Mouse (Mus musculus) myocyte (in vitro differentiated cells): ENCODE results near the gene Memo1. TPM values are rescaled to one million over a fixed set of nuclear protein-coding genes. Genes with fewer than 3 reads are reported as not detected.
A peak's percentile ranks its signal among the peaks of the same experiment; 100 is the strongest.

Source experiments
- H3K27me3 ChIP-seq: one replicate; pipeline ENCODE4 v1.6.1; 2011; ENCODE audit not compliant: control insufficient read depth, insufficient read depth, insufficient read length
- H3K36me3 ChIP-seq: one replicate; pipeline ENCODE4 v1.6.1; 2011; ENCODE audit not compliant: control insufficient read depth, insufficient read depth
- H3K4me2 ChIP-seq: one replicate; pipeline ENCODE4 v1.6.1; 2011; ENCODE audit warnings: low read depth, control low read depth
- H3K4me3 ChIP-seq: one replicate; pipeline ENCODE4 v1.5.1; 2011; ENCODE audit warnings: mild to moderate bottlenecking, control low read depth, moderate library complexity
- H3K79me2 ChIP-seq: one replicate; pipeline ENCODE4 v1.6.1; 2011; ENCODE audit not compliant: control insufficient read depth, insufficient read depth
- H3ac ChIP-seq: one replicate; pipeline ENCODE4 v1.6.1; 2011; ENCODE audit not compliant: control insufficient read depth, insufficient read length
- CEBPB ChIP-seq: IDR thresholded peaks from 2 replicates; pipeline ENCODE4 v1.6.1; 2011; ENCODE audit warnings: mild to moderate bottlenecking, moderate library complexity; ENCODE audit not compliant: poor library complexity, insufficient read depth, severe bottlenecking
- E2F4 ChIP-seq: IDR thresholded peaks from one replicate; pipeline ENCODE4 v1.6.1; 2011; ENCODE audit warnings: mild to moderate bottlenecking, control low read depth, moderate library complexity; ENCODE audit not compliant: insufficient read depth
- MAX ChIP-seq: IDR thresholded peaks from one replicate; pipeline ENCODE4 v1.6.1; 2011; ENCODE audit warnings: low read depth, mild to moderate bottlenecking, control low read depth
- MYOD1 ChIP-seq, 3 experiments: IDR thresholded peaks; one replicate each; pipeline ENCODE4 v1.6.1; 2011; ENCODE audit warnings: control low read depth in 2 of 3, low read depth in 2 of 3, mild to moderate bottlenecking in 2 of 3, moderate library complexity in 1 of 3; ENCODE audit not compliant: insufficient read length in 2 of 3, control insufficient read depth in 1 of 3
- MYOG ChIP-seq, 3 experiments: IDR thresholded peaks; one replicate each; pipeline ENCODE4 v1.6.1; 2011; ENCODE audit warnings: control low read depth in 2 of 3, low read depth in 2 of 3, mild to moderate bottlenecking in 2 of 3; ENCODE audit not compliant: insufficient read length in 2 of 3, control insufficient read depth in 1 of 3, insufficient read depth in 1 of 3
- POLR2A ChIP-seq: IDR thresholded peaks from one replicate; pipeline ENCODE4 v1.6.1; 2011; ENCODE audit warnings: low read depth, mild to moderate bottlenecking, control low read depth, moderate library complexity; ENCODE audit not compliant: insufficient read length
- POLR2AphosphoS2 ChIP-seq: IDR thresholded peaks from one replicate; pipeline ENCODE4 v1.6.1; 2011; ENCODE audit warnings: low read depth, control low read depth; ENCODE audit not compliant: insufficient read length
- REST ChIP-seq: IDR thresholded peaks from one replicate; pipeline ENCODE4 v1.6.1; 2011; ENCODE audit warnings: mild to moderate bottlenecking, control low read depth, moderate library complexity; ENCODE audit not compliant: insufficient read depth, insufficient read length
- SRF ChIP-seq: IDR thresholded peaks from one replicate; pipeline ENCODE4 v1.6.1; 2011; ENCODE audit warnings: low read depth; ENCODE audit not compliant: control insufficient read depth, insufficient read length
- TCF12 ChIP-seq: IDR thresholded peaks from one replicate; pipeline ENCODE4 v1.6.1; 2011; ENCODE audit warnings: mild to moderate bottlenecking, control low read depth; ENCODE audit not compliant: poor library complexity, insufficient read depth, severe bottlenecking
- TCF3 ChIP-seq: IDR thresholded peaks from one replicate; pipeline ENCODE4 v1.6.1; 2011; ENCODE audit warnings: low read depth, control low read depth; ENCODE audit not compliant: insufficient read length
- USF1 ChIP-seq: IDR thresholded peaks from one replicate; pipeline ENCODE4 v1.6.1; 2011; ENCODE audit warnings: low read depth, mild to moderate bottlenecking, control low read depth, moderate library complexity
- polyA plus RNA-seq: library from polyadenylated mRNA; unstranded; fragments of >200 nt; fragmentation: generic; extraction: Trizol; gene quantifications from one replicate; pipeline ENCODE4 v1.2.1, GENCODE M21; 2012; ENCODE audit warnings: missing spikeins

Gene Memo1
- polyA plus RNA-seq, 1 experiment, result 71.2 TPM

- Histone ChIP-seq H3K4me3 (no peak overlapping the region), H3K4me2 (no peak overlapping the region), H3ac (no peak overlapping the region), H3K79me2 (peaks cover 100% of the 10 kb centered on the region), H3K27me3 (no peaks in the 10 kb centered on the region), H3K36me3 (no peaks in the 10 kb centered on the region)
- TF ChIP-seq TCF12, result no peak
- TF ChIP-seq E2F4, result no peak
- no peak for TF ChIP-seq MAX
- no peak for TF ChIP-seq CEBPB
- no peak for TF ChIP-seq POLR2AphosphoS2
- TF ChIP-seq MYOG (IDR thresholded peaks at IDR 0.05; ENCODE audit: control insufficient read depth in 1 of 3, insufficient read depth in 1 of 3, insufficient read length in 2 of 3, low read depth in 2 of 3), result no peak
- no peak for TF ChIP-seq REST
Measured at GRCm38 (mm10) chr17:74270205-74270604, 25.1 kb downstream of the Memo1 start.

GRCm38 (mm10) chr17:74267415-74268180, 27.7 kb downstream of the Memo1 start:
- Histone ChIP-seq H3K36me3 (no peaks in the 10 kb centered on the region), H3K27me3 (no peaks in the 10 kb centered on the region), H3ac (no peak overlapping the region), H3K4me3 (no peak overlapping the region), H3K79me2 (peaks cover 96% of the 10 kb centered on the region), H3K4me2 (no peak overlapping the region)
- TF ChIP-seq CEBPB (no peak), REST (no peak), POLR2AphosphoS2 (no peak), SRF (no peak), E2F4 (no peak), USF1 (no peak), MAX (no peak), MYOG (IDR thresholded peaks at IDR 0.05; ENCODE audit: control insufficient read depth in 1 of 3, insufficient read depth in 1 of 3, insufficient read length in 2 of 3, low read depth in 2 of 3) (no peak), TCF3 (no peak), POLR2A (no peak), TCF12 (no peak), MYOD1 (IDR thresholded peaks at IDR 0.05; ENCODE audit: control insufficient read depth in 1 of 3, insufficient read length in 2 of 3, low read depth in 2 of 3) (no peak)

- Histone ChIP-seq H3K27me3 (no peaks in the 10 kb centered on the region), H3ac (no peak overlapping the region), H3K79me2 (peaks cover 96% of the 10 kb centered on the region), H3K4me2 (peak overlapping the region; percentile 8), H3K4me3 (no peak overlapping the region), H3K36me3 (no peaks in the 10 kb centered on the region)
- no peak for TF ChIP-seq MYOD1 (IDR thresholded peaks at IDR 0.05; ENCODE audit: control insufficient read depth in 1 of 3, insufficient read length in 2 of 3, low read depth in 2 of 3)
- no peak for TF ChIP-seq SRF
Measured at GRCm38 (mm10) chr17:74265636-74266035, 29.7 kb downstream of the Memo1 start.

GRCm38 (mm10) chr17:74265156-74265505, 30.2 kb downstream of the Memo1 start:
- Histone ChIP-seq H3K4me3 (no peak overlapping the region), H3K79me2 (peaks cover 96% of the 10 kb centered on the region), H3K4me2 (peak overlapping the region; percentile 56), H3K36me3 (no peaks in the 10 kb centered on the region), H3ac (no peak overlapping the region), H3K27me3 (no peaks in the 10 kb centered on the region)
- TF ChIP-seq USF1 (no peak), TCF3 (peak; percentile 96), POLR2A (no peak), TCF12 (peak; percentile 89), POLR2AphosphoS2 (no peak), MYOD1 (IDR thresholded peaks at IDR 0.05; ENCODE audit: control insufficient read depth in 1 of 3, insufficient read length in 2 of 3, low read depth in 2 of 3) (peak; percentile 98 to 99 (median 98)), MYOG (IDR thresholded peaks at IDR 0.05; ENCODE audit: control insufficient read depth in 1 of 3, insufficient read depth in 1 of 3, insufficient read length in 2 of 3, low read depth in 2 of 3) (peak; percentile 86 to 99 (median 96)), MAX (no peak), CEBPB (no peak)

- TF ChIP-seq REST (no peak), USF1 (no peak), MYOD1 (IDR thresholded peaks at IDR 0.05; ENCODE audit: control insufficient read depth in 1 of 3, insufficient read length in 2 of 3, low read depth in 2 of 3) (peak in 2 of 3 experiments; percentile 21 to 48), CEBPB (no peak), POLR2A (no peak), MAX (no peak), POLR2AphosphoS2 (no peak), TCF3 (no peak), E2F4 (no peak), SRF (no peak), MYOG (IDR thresholded peaks at IDR 0.05; ENCODE audit: control insufficient read depth in 1 of 3, insufficient read depth in 1 of 3, insufficient read length in 2 of 3, low read depth in 2 of 3) (peak in 1 of 3 experiments; percentile 35), TCF12 (peak; percentile 35)
- peak overlapping the region; percentile 56 for H3K4me2 ChIP-seq
Measured at GRCm38 (mm10) chr17:74264333-74265155, 30.8 kb downstream of the Memo1 start.

More at GRCm38 (mm10) chr17:74264333-74265155, 30.8 kb downstream of the Memo1 start:
- Histone ChIP-seq H3K79me2 (peaks cover 96% of the 10 kb centered on the region), H3K36me3 (no peaks in the 10 kb centered on the region), H3K4me3 (no peak overlapping the region), H3ac (no peak overlapping the region), H3K27me3 (no peaks in the 10 kb centered on the region)
